ENCODE assay signal across 12 mouse cellular contexts in the genomic region with DNA sequence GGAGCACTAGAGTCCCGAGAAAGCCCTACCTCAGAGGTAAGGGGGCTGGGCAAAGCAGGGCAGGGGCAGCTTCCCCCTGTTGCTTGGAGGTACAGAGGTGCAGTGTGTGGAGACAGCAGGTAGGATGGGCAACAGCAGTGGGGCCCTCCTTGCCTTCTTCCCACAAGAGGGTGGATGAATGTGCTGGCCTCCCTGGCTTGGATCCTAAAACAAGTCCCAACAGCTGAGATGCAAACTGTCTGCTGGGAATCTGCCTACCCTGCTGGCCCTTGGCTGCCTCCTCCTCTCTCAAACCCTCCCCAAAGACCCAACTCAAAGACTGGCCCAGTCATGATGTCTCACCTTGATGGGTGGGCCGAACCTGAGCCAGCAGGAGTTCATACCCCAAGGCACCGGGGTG. TPM values are rescaled to one million over a fixed set of nuclear protein-coding genes. Genes with fewer than 3 reads are reported as not detected.
A peak's percentile ranks its signal among the peaks of the same experiment; 100 is the strongest.
DNase-seq lines count a peak whose midpoint lies in the region; ATAC-seq and TF ChIP-seq lines count a peak whose summit lies in the region.
"Had no signal": no experiment of that assay in that cellular context is flagged by ENCODE, and none has a peak within 500 bp of the region (broad histone marks: within the 10 kb centered on the region; RNA-seq: fewer than 3 reads in every experiment).

No protein-coding gene starts in this region.

- ATAC-seq in heart, embryonic 13.5 days (ENCODE audit: extremely low read depth, insufficient number of reproducible peaks, low FRiP score, low TSS enrichment) = no peak
- ATAC-seq in midbrain, embryonic 11.5 days (ENCODE audit: low FRiP score) = no peak
- no peak for ATAC-seq in midbrain, postnatal 0 days (ENCODE audit: low FRiP score)
- no peak for ATAC-seq in limb, embryonic 12.5 days (ENCODE audit: insufficient number of reproducible peaks, insufficient read depth, low FRiP score, low TSS enrichment, low read depth)
- no peak for ATAC-seq in stomach, postnatal 0 days (ENCODE audit: low FRiP score, low TSS enrichment)

- H3K4me3 ChIP-seq in heart, embryonic 13.5 days = peak overlapping the region; percentile 94; the same call in 1 of the 2 replicates
- no peak overlapping the region for H3K4me3 ChIP-seq in midbrain, embryonic 11.5 days (ENCODE audit: low read depth, low read length)
- H3K4me3 ChIP-seq in midbrain, postnatal 0 days (ENCODE audit: low read depth, low read length) = no peak overlapping the region
- peak overlapping the region; percentile 84 for H3K4me3 ChIP-seq in limb, embryonic 12.5 days (replicated peaks)
- H3K4me3 ChIP-seq in stomach, postnatal 0 days (ENCODE audit: low read depth, low read length) = no peak overlapping the region

- no peaks in the 10 kb centered on the region for H3K9me3 ChIP-seq in heart, embryonic 13.5 days
- no peaks in the 10 kb centered on the region for H3K9me3 ChIP-seq in midbrain, embryonic 11.5 days (ENCODE audit: control insufficient read depth, low read length)
- no peaks in the 10 kb centered on the region for H3K9me3 ChIP-seq in midbrain, postnatal 0 days (ENCODE audit: low read length)
- H3K9me3 ChIP-seq in limb, embryonic 12.5 days = no peaks in the 10 kb centered on the region
- H3K9me3 ChIP-seq in stomach, postnatal 0 days (ENCODE audit: control insufficient read depth, low read length) = no peaks in the 10 kb centered on the region

- peak overlapping the region; percentile 85 for H3K9ac ChIP-seq in heart, embryonic 13.5 days
- H3K9ac ChIP-seq in midbrain, embryonic 11.5 days (ENCODE audit: low read length) = no peak overlapping the region
- no peak overlapping the region; the same call in 1 of the 2 replicates for H3K9ac ChIP-seq in midbrain, postnatal 0 days (replicated peaks; ENCODE audit: low read length, poor library complexity, severe bottlenecking)
- H3K9ac ChIP-seq in limb, embryonic 12.5 days (replicated peaks) = no peak overlapping the region; the same call in 1 of the 2 replicates
- H3K9ac ChIP-seq in stomach, postnatal 0 days (ENCODE audit: low read length) = peak overlapping the region; percentile 18; the same call in 1 of the 2 replicates

- no peak for TF ChIP-seq EP300 in stomach, postnatal 0 days (optimal IDR thresholded peaks at IDR 0.05)

- no peak for DNase-seq in heart, postnatal 4 days
- DNase-seq in midbrain, embryonic 11.5 days (ENCODE audit: low spot score, missing footprints) = peak; percentile 44
- DNase-seq in midbrain, postnatal 0 days (ENCODE audit: low spot score) = no peak
- no peak for DNase-seq in stomach, postnatal 0 days (ENCODE audit: low spot score)
- DNase-seq in ovary, adult 18-20 months (ENCODE audit: low spot score) = no peak
- DNase-seq in right cerebral cortex, adult 2 months (ENCODE audit: low spot score in 2 of 2) = no peak
- DNase-seq: cerebellum, postnatal 36 days; layer of hippocampus, postnatal 36 days; lung, adult 2 months; thymus, adult 2 months had no signal

- peaks cover 34% of the 10 kb centered on the region for H3K36me3 ChIP-seq in heart, embryonic 13.5 days
- H3K36me3 ChIP-seq in midbrain, embryonic 11.5 days (ENCODE audit: control insufficient read depth, insufficient read depth, low read length) = no peaks in the 10 kb centered on the region
- no peaks in the 10 kb centered on the region for H3K36me3 ChIP-seq in midbrain, postnatal 0 days (ENCODE audit: insufficient read depth, low read length)
- peaks cover 55% of the 10 kb centered on the region for H3K36me3 ChIP-seq in limb, embryonic 12.5 days
- no peaks in the 10 kb centered on the region for H3K36me3 ChIP-seq in stomach, postnatal 0 days (ENCODE audit: control insufficient read depth, insufficient read depth, low read length)

- H3K4me2 ChIP-seq in heart, embryonic 13.5 days = peak overlapping the region; percentile 88
- no peak overlapping the region for H3K4me2 ChIP-seq in midbrain, embryonic 11.5 days
- H3K4me2 ChIP-seq in midbrain, postnatal 0 days (ENCODE audit: low read depth, low read length, poor library complexity, severe bottlenecking) = no peak overlapping the region
- H3K4me2 ChIP-seq in limb, embryonic 12.5 days = peak overlapping the region; percentile 76
- H3K4me2 ChIP-seq in stomach, postnatal 0 days (replicated peaks; ENCODE audit: low read depth) = no peak overlapping the region

- H3K4me1 ChIP-seq in heart, embryonic 13.5 days = peaks cover 66% of the 10 kb centered on the region
- peaks cover 15% of the 10 kb centered on the region for H3K4me1 ChIP-seq in midbrain, embryonic 11.5 days (ENCODE audit: control insufficient read depth, insufficient read depth, low read length)
- H3K4me1 ChIP-seq in midbrain, postnatal 0 days (ENCODE audit: insufficient read depth, low read length) = peaks cover 12% of the 10 kb centered on the region
- H3K4me1 ChIP-seq in limb, embryonic 12.5 days (replicated peaks) = peaks cover 38% of the 10 kb centered on the region
- no peaks in the 10 kb centered on the region for H3K4me1 ChIP-seq in stomach, postnatal 0 days (replicated peaks; ENCODE audit: control insufficient read depth, insufficient read depth)

- WGBS in heart, embryonic 13.5 days = 74% methylated on average over 3 of the region's 3 CpGs
- 83% methylated on average over 3 of the region's 3 CpGs for WGBS in midbrain, embryonic 11.5 days
- 78% methylated on average over 3 of the region's 3 CpGs for whole genome bisulfite sequencing in midbrain, postnatal 0 days
- WGBS in limb, embryonic 12.5 days = 74% methylated on average over 3 of the region's 3 CpGs
- WGBS in stomach, postnatal 0 days = 80% methylated on average over 3 of the region's 3 CpGs

- peak overlapping the region; percentile 91; the same call in 1 of the 2 replicates for H3K27ac ChIP-seq in heart, embryonic 13.5 days (replicated peaks)
- H3K27ac ChIP-seq in midbrain, embryonic 11.5 days (ENCODE audit: low read depth, low read length) = no peak overlapping the region
- H3K27ac ChIP-seq in midbrain, postnatal 0 days (ENCODE audit: low read depth, low read length) = no peak overlapping the region
- peak overlapping the region; percentile 93; the same call in 1 of the 2 replicates for H3K27ac ChIP-seq in limb, embryonic 12.5 days
- H3K27ac ChIP-seq in stomach, postnatal 0 days (replicated peaks) = no peak overlapping the region

- H3K27me3 ChIP-seq in heart, embryonic 13.5 days (replicated peaks) = no peaks in the 10 kb centered on the region
- H3K27me3 ChIP-seq in midbrain, embryonic 11.5 days (ENCODE audit: control insufficient read depth, insufficient read depth, low read length) = no peaks in the 10 kb centered on the region
- no peaks in the 10 kb centered on the region for H3K27me3 ChIP-seq in midbrain, postnatal 0 days (ENCODE audit: insufficient read depth, low read length)
- no peaks in the 10 kb centered on the region for H3K27me3 ChIP-seq in limb, embryonic 12.5 days
- no peaks in the 10 kb centered on the region for H3K27me3 ChIP-seq in stomach, postnatal 0 days (ENCODE audit: control insufficient read depth, insufficient read depth, low read length)

- TF ChIP-seq CTCF in midbrain, postnatal 0 days (IDR thresholded peaks at IDR 0.05) = no peak
- no peak for TF ChIP-seq CTCF in stomach, postnatal 0 days (IDR thresholded peaks at IDR 0.05; ENCODE audit: low read depth)

RNA-seq across cellular contexts. Expression of a gene that starts 2.1 kb away (rescaled TPM):
- polyA plus RNA-seq in heart, embryonic 13.5 days (2015; fragmentation: Nextera tagmentation; extraction: Ambion mirVana) = 6.8 and 7.7 TPM in 2 replicates
- total RNA-seq in heart, postnatal 4 days (2021) = 10 to 100 TPM; 20.0 to 23.6 TPM
- polyA plus RNA-seq in midbrain, embryonic 11.5 days (2014; fragmentation: Nextera tagmentation; extraction: Ambion mirVana) = 8.0 and 9.4 TPM in 2 replicates
- total RNA-seq in midbrain, postnatal 0 days (2014; rRNA removed) = 20.2 and 24.1 TPM in 2 replicates
- 11.4 and 12.2 TPM in 2 replicates for polyA plus RNA-seq in midbrain, postnatal 0 days (2015; fragmentation: Nextera tagmentation; extraction: Ambion mirVana)
- polyA plus RNA-seq in limb, embryonic 12.5 days (2016; fragmentation: Nextera tagmentation; extraction: Ambion mirVana) = 13.6 and 14.6 TPM in 2 replicates
- polyA plus RNA-seq in stomach, postnatal 0 days (2015; fragmentation: Nextera tagmentation; extraction: Ambion mirVana) = 2.1 and 2.4 TPM in 2 replicates

RNA-seq across cellular contexts. Expression of a gene that starts 19.1 kb away (rescaled TPM):
- 10.5 and 13.7 TPM in 2 replicates for polyA plus RNA-seq in heart, embryonic 13.5 days (2015; fragmentation: Nextera tagmentation; extraction: Ambion mirVana)
- total RNA-seq in heart, postnatal 4 days (2021) = 1 to 10 TPM; 4.9 to 5.0 TPM
- 19.5 and 19.7 TPM in 2 replicates for polyA plus RNA-seq in midbrain, embryonic 11.5 days (2014; fragmentation: Nextera tagmentation; extraction: Ambion mirVana)
- 11.7 and 12.4 TPM in 2 replicates for total RNA-seq in midbrain, postnatal 0 days (2014; rRNA removed)
- polyA plus RNA-seq in midbrain, postnatal 0 days (2015; fragmentation: Nextera tagmentation; extraction: Ambion mirVana) = 12.6 and 14.6 TPM in 2 replicates
- 18.6 and 20.2 TPM in 2 replicates for polyA plus RNA-seq in limb, embryonic 12.5 days (2016; fragmentation: Nextera tagmentation; extraction: Ambion mirVana)
- polyA plus RNA-seq in stomach, postnatal 0 days (2015; fragmentation: Nextera tagmentation; extraction: Ambion mirVana) = 9.3 and 10.4 TPM in 2 replicates

Comparison
In these comparisons a context has a peak if more than half of its experiments do, and no peak if none do; other contexts are left out.
1. H3K27ac ChIP-seq: peak in heart, embryonic 13.5 days (single experiment) and limb, embryonic 12.5 days (single experiment); none in midbrain, embryonic 11.5 days (single experiment), midbrain, postnatal 0 days (single experiment) and stomach, postnatal 0 days (single experiment).
2. H3K4me2 ChIP-seq: peak in heart, embryonic 13.5 days (single experiment) and limb, embryonic 12.5 days (single experiment); none in midbrain, embryonic 11.5 days (single experiment), midbrain, postnatal 0 days (single experiment) and stomach, postnatal 0 days (single experiment).
3. H3K4me3 ChIP-seq: peak in heart, embryonic 13.5 days (single experiment) and limb, embryonic 12.5 days (single experiment); none in midbrain, embryonic 11.5 days (single experiment), midbrain, postnatal 0 days (single experiment) and stomach, postnatal 0 days (single experiment).
4. H3K9ac ChIP-seq: peak in heart, embryonic 13.5 days (single experiment) and stomach, postnatal 0 days (single experiment); none in midbrain, embryonic 11.5 days (single experiment), midbrain, postnatal 0 days (single experiment) and limb, embryonic 12.5 days (single experiment).